8 mouse cellular contexts compared by ENCODE assay signal in the genomic region with DNA sequence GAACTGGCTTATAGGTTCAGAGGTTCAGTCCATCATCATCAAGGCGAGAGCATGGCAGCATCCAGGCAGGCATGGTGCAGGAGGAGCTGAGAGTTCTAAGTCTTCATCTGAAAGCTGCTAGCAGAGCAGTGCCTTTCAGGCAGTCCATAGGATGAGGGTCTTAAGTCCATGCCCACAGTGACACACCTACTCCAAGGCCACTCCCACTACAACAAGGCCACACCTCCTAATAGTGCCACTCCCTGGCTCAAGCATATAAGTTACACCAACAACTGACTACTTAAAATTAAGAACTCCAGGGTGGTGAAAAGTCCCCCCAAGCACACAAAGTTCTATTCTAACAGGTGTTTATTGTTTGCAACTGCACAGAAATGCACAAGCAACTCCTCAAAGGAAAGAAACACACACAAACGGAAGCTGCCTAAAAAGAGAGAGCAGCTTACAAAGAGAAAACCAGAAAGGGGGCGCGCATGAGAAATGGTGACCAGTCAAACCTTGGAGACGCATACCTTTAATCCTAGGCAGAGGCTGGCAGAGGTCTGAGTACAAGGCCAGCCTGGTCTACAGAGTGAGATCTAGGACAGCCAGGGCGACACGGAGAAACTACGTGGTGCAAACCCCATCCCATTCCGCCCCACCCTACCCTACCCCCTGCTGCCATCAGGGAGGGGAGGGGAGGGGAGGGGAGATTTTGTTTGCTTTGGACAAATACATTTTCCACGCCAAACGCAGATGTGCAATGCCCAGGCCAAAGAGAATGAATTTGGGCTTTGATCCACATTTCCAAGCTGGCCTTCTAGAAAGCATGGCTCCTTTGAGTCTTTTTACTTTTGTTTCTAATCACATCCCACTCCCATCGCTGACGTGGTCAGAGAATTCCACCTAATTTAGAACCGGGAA. TPM values are rescaled to one million over a fixed set of nuclear protein-coding genes. Genes with fewer than 3 reads are reported as not detected.
A peak's percentile ranks its signal among the peaks of the same experiment; 100 is the strongest.
DNase-seq lines count a peak whose midpoint lies in the region; ATAC-seq and TF ChIP-seq lines count a peak whose summit lies in the region.

No protein-coding gene starts in this region.

- peaks cover 10% of the 10 kb centered on the region for H3K4me1 ChIP-seq in testis, adult 2 months (ENCODE audit: control insufficient read depth, insufficient read depth, low read length)
- no peaks in the 10 kb centered on the region; the same call in 1 of the 2 replicates for H3K4me1 ChIP-seq in heart, postnatal 0 days (ENCODE audit: control insufficient read depth, insufficient read depth)
- H3K4me1 ChIP-seq in limb, embryonic 12.5 days (replicated peaks), result peaks cover 17% of the 10 kb centered on the region
- peaks cover 4% of the 10 kb centered on the region for H3K4me1 ChIP-seq in midbrain, embryonic 11.5 days (ENCODE audit: control insufficient read depth, insufficient read depth, low read length)

- DNase-seq in testis, postnatal 14 days (ENCODE audit: low spot score), result no peak
- DNase-seq in embryo, embryonic 11.5 days (ENCODE audit: low read depth, low spot score), result peak; percentile 17
- DNase-seq in heart, postnatal 0 days (ENCODE audit: low spot score), result no peak
- DNase-seq in midbrain, embryonic 11.5 days (ENCODE audit: low spot score, missing footprints), result peak; percentile 92
- DNase-seq in thymus, postnatal 25 days, result peak; percentile 31

- H3K27ac ChIP-seq in testis, adult 2 months (ENCODE audit: control insufficient read depth, insufficient read depth, low read depth, low read length), result peak overlapping the region; percentile 64; the same call in 1 of the 2 replicates
- peak overlapping the region; percentile 73 for H3K27ac ChIP-seq in heart, postnatal 0 days (ENCODE audit: low read depth)
- peak overlapping the region; percentile 69 for H3K27ac ChIP-seq in limb, embryonic 12.5 days
- H3K27ac ChIP-seq in midbrain, embryonic 11.5 days (ENCODE audit: low read depth, low read length), result no peak overlapping the region

- 6% methylated on average over 14 of the region's 14 CpGs for WGBS in heart, postnatal 0 days
- WGBS in limb, embryonic 12.5 days, result 5% methylated on average over 14 of the region's 14 CpGs
- whole genome bisulfite sequencing in midbrain, embryonic 11.5 days, result 2% methylated on average over 14 of the region's 14 CpGs

- no peak for TF ChIP-seq POLR2A in testis, adult 2 months (IDR thresholded peaks at IDR 0.05; ENCODE audit: control insufficient read depth, low read depth, low read length)

- no peaks in the 10 kb centered on the region for H3K36me3 ChIP-seq in testis, adult 2 months (ENCODE audit: control insufficient read depth, insufficient read depth, low read length)
- H3K36me3 ChIP-seq in heart, postnatal 0 days (replicated peaks; ENCODE audit: control insufficient read depth, insufficient read depth, low read length), result no peaks in the 10 kb centered on the region
- no peaks in the 10 kb centered on the region for H3K36me3 ChIP-seq in limb, embryonic 12.5 days
- no peaks in the 10 kb centered on the region for H3K36me3 ChIP-seq in midbrain, embryonic 11.5 days (ENCODE audit: control insufficient read depth, insufficient read depth, low read length)

- ATAC-seq in heart, postnatal 0 days (ENCODE audit: insufficient read depth, low read depth), result peak; percentile 42
- ATAC-seq in limb, embryonic 12.5 days (ENCODE audit: insufficient number of reproducible peaks, insufficient read depth, low FRiP score, low TSS enrichment, low read depth), result peak; percentile 72
- ATAC-seq in midbrain, embryonic 11.5 days (ENCODE audit: low FRiP score), result peak; percentile 61; the same call in 1 of the 2 replicates
- no peak for ATAC-seq in cerebellum, adult (ENCODE audit: insufficient number of reproducible peaks, low FRiP score, low TSS enrichment)

- peak overlapping the region; percentile 90 for H3K4me2 ChIP-seq in heart, postnatal 0 days (ENCODE audit: low read depth, low read length)
- H3K4me2 ChIP-seq in limb, embryonic 12.5 days, result peak overlapping the region; percentile 79
- H3K4me2 ChIP-seq in midbrain, embryonic 11.5 days, result peak overlapping the region; percentile 88

- no peaks in the 10 kb centered on the region for H3K9me3 ChIP-seq in heart, postnatal 0 days (replicated peaks; ENCODE audit: control insufficient read depth, low read length)
- H3K9me3 ChIP-seq in limb, embryonic 12.5 days, result no peaks in the 10 kb centered on the region
- no peaks in the 10 kb centered on the region for H3K9me3 ChIP-seq in midbrain, embryonic 11.5 days (ENCODE audit: control insufficient read depth, low read length)

- no peak for TF ChIP-seq CTCF in testis, adult 2 months (IDR thresholded peaks at IDR 0.05; ENCODE audit: control insufficient read depth, insufficient read depth, insufficient replicate concordance, low read depth, low read length)
- TF ChIP-seq CTCF in heart, postnatal 0 days (IDR thresholded peaks at IDR 0.05; ENCODE audit: low read depth), result no peak

- no peaks in the 10 kb centered on the region; the same call in 1 of the 2 replicates for H3K27me3 ChIP-seq in testis, adult 2 months (ENCODE audit: control insufficient read depth, insufficient read depth, low read length)
- H3K27me3 ChIP-seq in heart, postnatal 0 days (ENCODE audit: control insufficient read depth, insufficient read depth, low read length), result no peaks in the 10 kb centered on the region
- 0 out of 2 replicates have a peak, but pooled peaks cover 2% of the 10 kb centered on the region for H3K27me3 ChIP-seq in limb, embryonic 12.5 days
- H3K27me3 ChIP-seq in midbrain, embryonic 11.5 days (ENCODE audit: control insufficient read depth, insufficient read depth, low read length), result no peaks in the 10 kb centered on the region

- TF ChIP-seq EP300 in heart, postnatal 0 days (IDR thresholded peaks at IDR 0.05; ENCODE audit: low read depth), result no peak

- peak overlapping the region; percentile 84 for H3K4me3 ChIP-seq in testis, adult 2 months (ENCODE audit: control insufficient read depth, low read depth, low read length)
- H3K4me3 ChIP-seq in heart, postnatal 0 days (ENCODE audit: low read depth, low read length), result peak overlapping the region; percentile 83
- peak overlapping the region; percentile 74 for H3K4me3 ChIP-seq in limb, embryonic 12.5 days (replicated peaks)
- peak overlapping the region; percentile 57 for H3K4me3 ChIP-seq in midbrain, embryonic 11.5 days (ENCODE audit: low read depth, low read length)

- H3K9ac ChIP-seq in heart, postnatal 0 days (replicated peaks; ENCODE audit: low read depth, low read length), result peak overlapping the region; percentile 85
- H3K9ac ChIP-seq in limb, embryonic 12.5 days (replicated peaks), result peak overlapping the region; percentile 83
- H3K9ac ChIP-seq in midbrain, embryonic 11.5 days (ENCODE audit: low read length), result peak overlapping the region; percentile 73

RNA-seq across cellular contexts. Expression of a gene that starts 0.7 kb away (rescaled TPM):
- 2.1 and 3.0 TPM in 2 replicates for polyA plus RNA-seq in testis, adult 2 months (2012; rRNA removed)
- 22.7 and 45.2 TPM in 2 replicates for total RNA-seq in heart, postnatal 0 days (2014; rRNA removed; ENCODE audit: low replicate concordance)
- 22.7 and 23.5 TPM in 2 replicates for polyA plus RNA-seq in heart, postnatal 0 days (2015; fragmentation: Nextera tagmentation; extraction: Ambion mirVana)
- 32.2 and 34.6 TPM in 2 replicates for polyA plus RNA-seq in limb, embryonic 12.5 days (2016; fragmentation: Nextera tagmentation; extraction: Ambion mirVana)
- polyA plus RNA-seq in midbrain, embryonic 11.5 days (2014; fragmentation: Nextera tagmentation; extraction: Ambion mirVana), result 14.8 and 17.3 TPM in 2 replicates

RNA-seq across cellular contexts. Expression of a gene that starts 9.3 kb away (rescaled TPM):
- polyA plus RNA-seq in testis, adult 2 months (2012; rRNA removed), result 0.06 and 0.10 TPM in 2 replicates
- 0.11 and 0.15 TPM in 2 replicates for total RNA-seq in heart, postnatal 0 days (2014; rRNA removed; ENCODE audit: low replicate concordance)
- polyA plus RNA-seq in heart, postnatal 0 days (2015; fragmentation: Nextera tagmentation; extraction: Ambion mirVana), result 0.30 and 0.41 TPM in 2 replicates
- polyA plus RNA-seq in limb, embryonic 12.5 days (2016; fragmentation: Nextera tagmentation; extraction: Ambion mirVana), result 0.31 and 0.40 TPM in 2 replicates
- polyA plus RNA-seq in midbrain, embryonic 11.5 days (2014; fragmentation: Nextera tagmentation; extraction: Ambion mirVana), result 0.33 and 0.41 TPM in 2 replicates

RNA-seq across cellular contexts. Expression of a gene that starts 35.8 kb away (rescaled TPM):
- 0.11 and 0.24 TPM in 2 replicates for polyA plus RNA-seq in testis, adult 2 months (2012; rRNA removed)
- total RNA-seq in heart, postnatal 0 days (2014; rRNA removed; ENCODE audit: low replicate concordance), result 1.6 TPM in 1 of 2 replicates, not detected in the other
- polyA plus RNA-seq in heart, postnatal 0 days (2015; fragmentation: Nextera tagmentation; extraction: Ambion mirVana), result 0.45 and 0.46 TPM in 2 replicates
- 0.52 and 0.55 TPM in 2 replicates for polyA plus RNA-seq in limb, embryonic 12.5 days (2016; fragmentation: Nextera tagmentation; extraction: Ambion mirVana)
- 0.62 and 0.85 TPM in 2 replicates for polyA plus RNA-seq in midbrain, embryonic 11.5 days (2014; fragmentation: Nextera tagmentation; extraction: Ambion mirVana)

Comparison
In these comparisons a context has a peak if more than half of its experiments do, and no peak if none do; other contexts are left out.
1. DNase-seq: peak in embryo, embryonic 11.5 days (single experiment), midbrain, embryonic 11.5 days (single experiment) and thymus, postnatal 25 days (single experiment); none in testis, postnatal 14 days (single experiment) and heart, postnatal 0 days (single experiment).
2. Peak in every context shown above with its lines, with median percentiles within 50 percentile points of each other: H3K4me3 ChIP-seq, H3K4me2 ChIP-seq and H3K9ac ChIP-seq.